Mouse (Mus musculus) liver, embryonic 12.5 days (tissue): ENCODE results near the gene Ttc9c. TPM values are rescaled to one million over a fixed set of nuclear protein-coding genes. Genes with fewer than 3 reads are reported as not detected.
A peak's percentile ranks its signal among the peaks of the same experiment; 100 is the strongest.

ENCODE experiments used
- ATAC-seq: fragments of 200-750 bp; cut with Nextera tagmentation; 2 replicates; pipeline ENCODE4 v1.8.0; 2017; ENCODE audit warnings: moderate number of reproducible peaks, mild to moderate bottlenecking, moderate library complexity
- H3K27ac ChIP-seq: fragments of 300-500 bp; sonication (generic); 2 replicates; pipeline ENCODE4 v1.5.1; 2016; ENCODE audit warnings: mild to moderate bottlenecking
- H3K27me3 ChIP-seq: fragments of 300-500 bp; sonication (generic); replicated peaks from 2 replicates; pipeline ENCODE4 v1.6.1; 2016; ENCODE audit warnings: mild to moderate bottlenecking, moderate library complexity
- H3K36me3 ChIP-seq: fragments of 300-500 bp; sonication (generic); 2 replicates; pipeline ENCODE4 v1.6.1; 2016; ENCODE audit warnings: mild to moderate bottlenecking, moderate library complexity
- H3K4me1 ChIP-seq: fragments of 300-500 bp; sonication (generic); 2 replicates; pipeline ENCODE4 v1.6.1; 2016
- H3K4me2 ChIP-seq: fragments of 300-500 bp; sonication (generic); 2 replicates; pipeline ENCODE4 v1.6.1; 2016; ENCODE audit warnings: mild to moderate bottlenecking, moderate library complexity
- H3K4me3 ChIP-seq: fragments of 300-500 bp; sonication (generic); 2 replicates; pipeline ENCODE4 v1.5.1; 2016; ENCODE audit warnings: mild to moderate bottlenecking, moderate library complexity
- H3K9ac ChIP-seq: fragments of 300-500 bp; sonication (generic); 2 replicates; pipeline ENCODE4 v1.6.1; 2016; ENCODE audit warnings: mild to moderate bottlenecking, moderate library complexity
- H3K9me3 ChIP-seq: fragments of 300-500 bp; sonication (generic); replicated peaks from 2 replicates; pipeline ENCODE4 v1.6.1; 2016; ENCODE audit warnings: mild to moderate bottlenecking, moderate library complexity
- WGBS: fragments of 180-500 bp; shearing (Covaris S2); methylation state at CpG from one replicate; pipeline ENCODE4 v1.1.7; 2016; ENCODE audit not compliant: insufficient replicate concordance; 5-methylcytosine and 5-hydroxymethylcytosine counted together
- polyA plus RNA-seq: library from polyadenylated mRNA; unstranded; fragments of >200 nt; fragmentation: Nextera tagmentation; extraction: Ambion mirVana; gene quantifications from 2 replicates; pipeline ENCODE4 v1.2.1, GENCODE M21; 2016

Gene Ttc9c
- polyA plus RNA-seq, 1 experiment from 2014 or later = 31.6 TPM

GRCm38 (mm10) chr19:8821146-8821545 lies 2.0 kb upstream of the Ttc9c start:
- peaks cover 55% of the 10 kb centered on the region for H3K36me3 ChIP-seq
- peaks cover 43% of the 10 kb centered on the region for H3K4me1 ChIP-seq
- peak overlapping the region; percentile 84 for H3K4me2 ChIP-seq
- H3K9me3 ChIP-seq = no peaks in the 10 kb centered on the region
- whole genome bisulfite sequencing = under 1% methylated on average over 7 of the region's 7 CpGs
- peak overlapping the region; percentile 100 for H3K27ac ChIP-seq
- peak overlapping the region; percentile 99 for H3K9ac ChIP-seq
- peak overlapping the region; percentile 100 for H3K4me3 ChIP-seq
- ATAC-seq = no peak
- no peaks in the 10 kb centered on the region for H3K27me3 ChIP-seq

- Histone ChIP-seq H3K9me3 (no peaks in the 10 kb centered on the region), H3K27me3 (no peaks in the 10 kb centered on the region), H3K27ac (peak overlapping the region; percentile 100), H3K4me3 (peak overlapping the region; percentile 100), H3K4me1 (peaks cover 47% of the 10 kb centered on the region), H3K9ac (peak overlapping the region; percentile 99), H3K36me3 (peaks cover 56% of the 10 kb centered on the region), H3K4me2 (peak overlapping the region; percentile 84)
- ATAC-seq = peak; percentile 63
- WGBS = under 1% methylated on average over 48 of the region's 48 CpGs
Measured at GRCm38 (mm10) chr19:8820424-8820956, 1.4 kb upstream of the Ttc9c start.

- H3K4me3 ChIP-seq = peak within 1 kb of the TSS; percentile 100
- peak within 1 kb of the TSS; percentile 84 for H3K4me2 ChIP-seq
- WGBS = under 1% methylated on average over 83 of the region's 83 CpGs
- peak; percentile 92 for ATAC-seq
- H3K36me3 ChIP-seq = peaks cover 56% of the 10 kb centered on the region
- H3K9me3 ChIP-seq = no peaks in the 10 kb centered on the region
- H3K27ac ChIP-seq = peak within 1 kb of the TSS; percentile 100
- H3K27me3 ChIP-seq = no peaks in the 10 kb centered on the region
- peak within 1 kb of the TSS; percentile 99 for H3K9ac ChIP-seq
- peaks cover 47% of the 10 kb centered on the region for H3K4me1 ChIP-seq
Measured at GRCm38 (mm10) chr19:8819596-8820423, 677 bp upstream of the Ttc9c start, which contains the start of gene Hnrnpul2. Gene Hnrnpul2, plus strand, starts transcription at chr19:8820010.

- no peaks in the 10 kb centered on the region for H3K27me3 ChIP-seq
- peak overlapping the region; percentile 99 for H3K9ac ChIP-seq
- H3K9me3 ChIP-seq = no peaks in the 10 kb centered on the region
- peak overlapping the region; percentile 84 for H3K4me2 ChIP-seq
- ATAC-seq = no peak
- H3K27ac ChIP-seq = peak overlapping the region; percentile 100
- 14% methylated on average over 14 of the region's 14 CpGs for WGBS
- H3K4me1 ChIP-seq = peaks cover 47% of the 10 kb centered on the region
- peak overlapping the region; percentile 100 for H3K4me3 ChIP-seq
- H3K36me3 ChIP-seq = peaks cover 55% of the 10 kb centered on the region
Measured at GRCm38 (mm10) chr19:8818301-8818798, 783 bp downstream of the Ttc9c start.

GRCm38 (mm10) chr19:8817001-8817400 lies 2.1 kb downstream of the Ttc9c start:
- H3K4me3 ChIP-seq = peak overlapping the region; percentile 100; the same call in 1 of the 2 replicates
- peaks cover 55% of the 10 kb centered on the region for H3K36me3 ChIP-seq
- H3K9ac ChIP-seq = peak overlapping the region; percentile 14
- H3K27me3 ChIP-seq = no peaks in the 10 kb centered on the region
- peaks cover 34% of the 10 kb centered on the region for H3K4me1 ChIP-seq
- ATAC-seq = no peak
- peak overlapping the region; percentile 84 for H3K4me2 ChIP-seq
- H3K9me3 ChIP-seq = no peaks in the 10 kb centered on the region
- WGBS = 74% methylated on average over 3 of the region's 3 CpGs
- 0 out of 2 replicates have a peak overlapping the region, but pooled peaks have one; percentile 1 for H3K27ac ChIP-seq

GRCm38 (mm10) chr19:8815812-8816211 lies 3.3 kb downstream of the Ttc9c start:
- WGBS = 84% methylated on average over 11 of the region's 11 CpGs
- no peak for ATAC-seq
- Histone ChIP-seq H3K4me2 (no peak overlapping the region), H3K9me3 (no peaks in the 10 kb centered on the region), H3K9ac (peak overlapping the region; percentile 12; the same call in 1 of the 2 replicates), H3K27me3 (no peaks in the 10 kb centered on the region), H3K4me1 (peaks cover 31% of the 10 kb centered on the region), H3K27ac (no peak overlapping the region), H3K4me3 (no peak overlapping the region), H3K36me3 (peaks cover 64% of the 10 kb centered on the region)

GRCm38 (mm10) chr19:8806810-8807209 lies 12.3 kb downstream of the Ttc9c start:
- H3K4me2 ChIP-seq = no peak overlapping the region
- H3K9ac ChIP-seq = no peak overlapping the region
- H3K9me3 ChIP-seq = no peaks in the 10 kb centered on the region
- H3K27me3 ChIP-seq = no peaks in the 10 kb centered on the region
- H3K27ac ChIP-seq = peak overlapping the region; percentile 12
- H3K4me3 ChIP-seq = no peak overlapping the region
- peaks cover 21% of the 10 kb centered on the region for H3K4me1 ChIP-seq
- peaks cover 64% of the 10 kb centered on the region for H3K36me3 ChIP-seq
- WGBS = 87% methylated on average over 5 of the region's 5 CpGs
- ATAC-seq = no peak

GRCm38 (mm10) chr19:8803879-8804660 lies 15.1 kb downstream of the Ttc9c start:
- H3K9ac ChIP-seq = no peak overlapping the region
- H3K27ac ChIP-seq = peak overlapping the region; percentile 78
- WGBS = 63% methylated on average over 11 of the region's 11 CpGs
- peak overlapping the region; percentile 81; the same call in 1 of the 2 replicates for H3K4me2 ChIP-seq
- peaks cover 30% of the 10 kb centered on the region for H3K4me1 ChIP-seq
- H3K4me3 ChIP-seq = no peak overlapping the region
- no peak for ATAC-seq
- peaks cover 42% of the 10 kb centered on the region for H3K36me3 ChIP-seq
- H3K9me3 ChIP-seq = no peaks in the 10 kb centered on the region
- H3K27me3 ChIP-seq = no peaks in the 10 kb centered on the region

- Histone ChIP-seq H3K4me2 (peak overlapping the region; percentile 81), H3K36me3 (peaks cover 34% of the 10 kb centered on the region), H3K9ac (peak overlapping the region; percentile 34), H3K4me1 (peaks cover 35% of the 10 kb centered on the region), H3K4me3 (peak overlapping the region; percentile 67), H3K9me3 (no peaks in the 10 kb centered on the region), H3K27me3 (no peaks in the 10 kb centered on the region), H3K27ac (peak overlapping the region; percentile 78)
- 65% methylated on average over 9 of the region's 9 CpGs for WGBS
- ATAC-seq = no peak
Measured at GRCm38 (mm10) chr19:8803204-8803780, 15.8 kb downstream of the Ttc9c start.

- under 1% methylated on average over 30 of the region's 30 CpGs for WGBS
- Histone ChIP-seq H3K9me3 (no peaks in the 10 kb centered on the region), H3K27me3 (no peaks in the 10 kb centered on the region), H3K4me1 (peaks cover 41% of the 10 kb centered on the region), H3K9ac (peak within 1 kb of the TSS; percentile 68), H3K36me3 (peaks cover 24% of the 10 kb centered on the region), H3K4me2 (peak within 1 kb of the TSS; percentile 81), H3K27ac (peak within 1 kb of the TSS; percentile 83), H3K4me3 (peak within 1 kb of the TSS; percentile 67)
- peak; percentile 96 for ATAC-seq
Measured at GRCm38 (mm10) chr19:8802130-8802821, 16.9 kb downstream of the Ttc9c start, which contains the start of gene Zbtb3. Gene Zbtb3, plus strand, starts transcription at chr19:8802555.

- Histone ChIP-seq H3K4me1 (peaks cover 45% of the 10 kb centered on the region), H3K27ac (no peak overlapping the region), H3K9ac (peak overlapping the region; percentile 74; the same call in 1 of the 2 replicates), H3K4me2 (peak overlapping the region; percentile 81), H3K4me3 (peak overlapping the region; percentile 76), H3K9me3 (no peaks in the 10 kb centered on the region), H3K36me3 (peaks cover 25% of the 10 kb centered on the region), H3K27me3 (no peaks in the 10 kb centered on the region)
- no peak for ATAC-seq
Measured at GRCm38 (mm10) chr19:8798947-8799315, 20.2 kb downstream of the Ttc9c start.
